Mouse (Mus musculus) thymus, adult 2 months (tissue): Measurements from ENCODE around the gene Nelfcd.

Source experiments
- CTCF ChIP-seq: fragments of 200-500 bp; IDR thresholded peaks from 2 replicates; pipeline ENCODE4 v1.5.1; 2012; ENCODE audit warnings: mild to moderate bottlenecking, control low read depth, low read length, moderate library complexity, borderline replicate concordance; ENCODE audit not compliant: control insufficient read depth, poor library complexity, insufficient read depth; ENCODE audit errors: extremely low read depth
- POLR2A ChIP-seq: fragments of 200-500 bp; IDR thresholded peaks from 2 replicates; pipeline ENCODE4 v1.6.1; 2012; ENCODE audit warnings: mild to moderate bottlenecking, low read length, control low read depth, moderate library complexity; ENCODE audit not compliant: control insufficient read depth, poor library complexity, insufficient read depth; ENCODE audit errors: extremely low read depth

GRCm38 (mm10) chr2:174392554-174392953 lies 23.1 kb upstream of the Nelfcd start:
- no peak for TF ChIP-seq CTCF
- no peak for TF ChIP-seq POLR2A
